Mouse (Mus musculus): ENCODE data around the gene Ptgfrn.

- no peak for TF ChIP-seq HCFC1 (IDR thresholded peaks at IDR 0.05; ENCODE audit: borderline replicate concordance, insufficient read depth, low read length)
- TF ChIP-seq ZNF384 (IDR thresholded peaks at IDR 0.05; ENCODE audit: low read depth, low read length), result no peak
- no peak for TF ChIP-seq CHD2 (IDR thresholded peaks at IDR 0.05; ENCODE audit: low read depth, low read length)
- no peak for TF ChIP-seq MAFK (IDR thresholded peaks at IDR 0.05; ENCODE audit: insufficient read depth, low read depth, low read length)
These were observed 94.8 kb downstream of the Ptgfrn start for GRCm38 (mm10) chr3:101015254-101015653.

All from ES-E14 (cell line).